Mouse (Mus musculus): ENCODE measurements around the gene Vmn2r73. TPM values are rescaled to one million over a fixed set of nuclear protein-coding genes. Genes with fewer than 3 reads are reported as not detected.

Vmn2r73 gene
- not detected for polyA plus RNA-seq (2014; fragmentation: Illumina TruSeq; extraction: RNeasy Lipid Tissue Mini Kit (QIAGEN cat#74804); ENCODE audit: low read depth, low replicate concordance)

DNA sequence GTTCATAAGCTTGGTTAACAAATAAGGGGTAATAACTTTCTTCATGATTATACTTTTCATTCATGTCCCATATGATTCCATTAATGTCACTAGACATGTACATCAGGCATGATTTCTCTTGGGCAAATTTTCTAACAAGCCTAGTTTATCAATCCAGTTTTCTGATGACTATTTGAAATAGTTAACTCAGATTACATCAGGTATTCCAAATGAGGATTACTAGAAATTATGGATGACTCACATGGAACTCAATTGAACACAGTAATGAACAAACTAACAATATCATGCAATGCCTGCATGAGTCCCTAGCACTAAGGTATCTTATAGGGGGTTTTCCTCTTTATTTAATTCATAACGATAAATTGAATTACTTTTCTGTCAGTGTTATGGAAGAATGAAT, at the start of gene Vmn2r73:
Vmn2r73 (minus strand) TSS at position 101 of the 400 bp plus-strand sequence.

Other genes starting within 250 kb of the Vmn2r73 start
- gene Vmn2r72, start 121.2 kb downstream of the Vmn2r73 start, polyA plus RNA-seq (2014; fragmentation: Illumina TruSeq; extraction: RNeasy Lipid Tissue Mini Kit (QIAGEN cat#74804); ENCODE audit: low read depth, low replicate concordance) = not detected
- gene Vmn2r74, start 85.4 kb upstream of the Vmn2r73 start, polyA plus RNA-seq (2014; fragmentation: Illumina TruSeq; extraction: RNeasy Lipid Tissue Mini Kit (QIAGEN cat#74804); ENCODE audit: low read depth, low replicate concordance) = not detected